Mouse (Mus musculus): ENCODE data around the gene Dennd1c.
"Not testable (repeated sequence)": the region's sequence is repeated elsewhere in the genome, so short reads cannot be mapped to it uniquely, and the experiment has no call there.

Dennd1c gene

GRCm38 (mm10) chr17:57095855-57096622, 17.7 kb upstream of the Dennd1c start:
- in situ Hi-C loops (cut with MseI, MboI), result loop anchor here (10.0 kb wide), 1 partner anchor 69 kb away; no protein-coding TSS in a partner anchor

GRCm38 (mm10) chr17:57094222-57094621, 15.9 kb upstream of the Dennd1c start:
- in situ Hi-C loops (cut with MseI, MboI), result loop anchor here (10.0 kb wide), 1 partner anchor 71 kb away; no protein-coding TSS in a partner anchor

DNA sequence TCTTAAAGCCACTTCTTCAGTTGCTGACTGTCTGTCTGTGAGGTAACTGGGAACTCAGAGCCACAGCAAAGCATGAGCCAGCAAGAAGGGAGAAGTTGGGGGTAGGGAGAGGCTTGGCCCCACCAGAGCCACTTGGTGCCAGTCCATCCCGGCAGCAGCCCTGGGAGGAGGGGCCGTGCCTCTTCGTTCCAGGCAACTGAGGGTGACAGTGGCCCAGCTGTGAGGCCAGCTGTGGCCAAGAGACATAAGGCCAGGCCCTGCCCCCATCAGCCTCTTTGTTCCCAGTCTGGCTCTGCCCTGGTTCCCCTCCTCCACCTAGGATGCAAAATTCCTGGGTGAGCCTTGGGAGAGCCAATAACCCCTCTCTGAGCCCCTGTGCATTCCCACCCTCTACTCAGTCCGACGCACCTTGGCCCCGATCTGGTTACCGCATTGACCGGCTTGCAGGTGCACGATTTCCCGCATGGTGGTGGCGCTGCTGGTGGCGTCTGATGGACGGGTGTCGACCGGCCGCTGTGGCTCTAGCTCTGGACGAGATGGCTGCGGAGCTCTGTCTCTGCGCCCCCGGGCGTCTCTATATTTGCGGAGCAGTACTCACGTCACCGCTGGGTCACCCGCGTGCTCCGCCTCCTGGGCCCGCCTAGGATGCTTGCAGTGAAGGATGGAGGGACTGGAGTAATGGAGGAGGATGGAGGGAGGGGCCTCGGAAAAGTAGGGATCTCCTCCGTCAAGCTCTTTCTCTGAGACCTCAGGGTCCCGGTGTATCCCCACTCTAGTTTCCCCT, 8.9 kb upstream of the Dennd1c start, which contains the start of gene Tubb4a:
Gene Tubb4a (minus strand): TSS at position 734 of the 784 bp plus-strand sequence.
- in situ Hi-C loops (cut with MseI, MboI), result no loop called here

DNA sequence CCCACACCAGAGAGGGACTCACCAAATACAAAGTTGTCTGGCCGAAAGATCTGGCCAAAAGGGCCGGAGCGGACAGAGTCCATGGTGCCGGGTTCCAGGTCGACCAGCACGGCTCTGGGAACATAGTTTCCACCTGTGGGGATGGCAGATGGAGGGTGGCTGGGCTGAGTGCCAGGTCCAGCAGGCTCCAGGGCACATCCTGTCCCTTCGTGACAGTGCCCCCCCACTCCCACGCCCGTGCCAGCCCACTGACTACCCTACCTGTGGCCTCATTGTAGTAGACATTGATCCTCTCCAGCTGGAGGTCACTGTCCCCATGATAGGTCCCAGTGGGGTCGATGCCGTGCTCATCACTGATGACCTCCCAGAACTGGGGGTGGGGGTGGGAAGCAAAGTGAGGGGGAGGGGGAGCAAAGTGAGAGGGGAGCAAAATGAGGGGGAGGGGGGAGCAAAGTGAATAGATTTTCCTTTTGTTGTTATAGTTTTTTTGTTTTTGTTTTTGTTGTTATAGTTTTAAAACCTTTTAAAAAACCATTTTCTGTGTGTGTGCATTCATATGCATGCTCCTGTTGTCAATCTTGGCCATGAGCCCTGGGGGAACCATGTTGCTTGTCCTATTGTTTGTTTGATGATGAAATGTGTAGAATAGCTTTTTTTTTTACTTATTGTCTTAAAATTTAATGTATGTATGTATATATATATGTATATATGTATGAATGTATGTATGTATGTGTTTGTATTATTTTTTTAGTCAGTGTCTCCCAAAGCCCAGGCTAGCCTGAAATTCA, 7.8 kb upstream of the Dennd1c start:
- in situ Hi-C loops (cut with MseI, MboI), result no loop called here

DNA sequence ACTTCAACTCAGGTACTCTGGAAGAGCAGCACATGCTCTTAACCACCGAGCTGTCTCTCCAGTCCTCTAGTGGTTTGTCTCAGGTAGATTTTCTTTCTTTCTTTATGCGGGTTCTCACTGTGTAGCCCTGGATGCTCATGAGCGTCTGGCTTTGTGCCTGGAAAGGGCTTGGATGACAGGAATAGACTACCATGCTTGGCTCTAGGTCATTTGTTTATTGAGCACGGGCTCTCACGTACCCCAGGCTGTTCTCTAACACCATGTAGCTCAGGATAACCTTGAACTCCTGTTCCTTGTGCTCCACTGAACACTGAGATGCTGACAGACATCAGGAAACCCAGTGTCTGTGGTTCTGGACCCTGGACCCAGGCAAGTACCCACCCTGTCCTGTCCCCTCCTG, 4.2 kb upstream of the Dennd1c start:
- in situ Hi-C loops (cut with MseI, MboI), result no loop called here

DNA sequence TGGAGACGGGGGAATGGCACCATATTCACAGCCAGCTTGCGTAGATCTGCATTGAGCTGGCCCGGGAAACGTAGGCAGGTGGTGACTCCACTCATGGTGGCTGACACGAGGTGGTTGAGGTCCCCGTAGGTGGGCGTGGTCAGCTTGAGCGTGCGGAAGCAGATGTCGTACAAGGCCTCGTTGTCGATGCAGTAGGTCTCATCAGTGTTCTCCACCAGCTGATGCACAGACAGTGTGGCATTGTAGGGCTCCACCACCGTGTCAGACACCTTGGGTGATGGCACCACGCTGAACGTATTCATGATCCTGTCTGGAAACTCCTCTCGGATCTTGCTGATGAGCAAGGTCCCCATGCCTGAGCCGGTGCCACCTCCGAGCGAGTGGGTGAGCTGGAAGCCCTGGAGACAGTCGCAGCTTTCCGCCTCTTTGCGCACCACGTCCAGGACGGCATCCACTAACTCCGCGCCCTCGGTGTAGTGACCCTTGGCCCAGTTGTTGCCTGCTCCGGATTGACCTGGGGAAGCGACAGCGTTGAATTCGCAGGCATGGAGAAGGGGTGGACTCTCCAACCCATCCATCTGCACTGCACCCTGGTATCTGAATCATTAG, 3.0 kb upstream of the Dennd1c start:
- in situ Hi-C loops (cut with MseI, MboI), result no loop called here

- in situ Hi-C loops (cut with MseI, MboI), result no loop called here
These were observed 1.6 kb upstream of the Dennd1c start for GRCm38 (mm10) chr17:57079919-57080318.

- in situ Hi-C loops (cut with MseI, MboI), result no loop called here
These were observed 1.4 kb downstream of the Dennd1c start for GRCm38 (mm10) chr17:57076916-57077315.

GRCm38 (mm10) chr17:57070699-57071098, 7.6 kb downstream of the Dennd1c start:
- in situ Hi-C loops (cut with MseI, MboI), result no loop called here

DNA sequence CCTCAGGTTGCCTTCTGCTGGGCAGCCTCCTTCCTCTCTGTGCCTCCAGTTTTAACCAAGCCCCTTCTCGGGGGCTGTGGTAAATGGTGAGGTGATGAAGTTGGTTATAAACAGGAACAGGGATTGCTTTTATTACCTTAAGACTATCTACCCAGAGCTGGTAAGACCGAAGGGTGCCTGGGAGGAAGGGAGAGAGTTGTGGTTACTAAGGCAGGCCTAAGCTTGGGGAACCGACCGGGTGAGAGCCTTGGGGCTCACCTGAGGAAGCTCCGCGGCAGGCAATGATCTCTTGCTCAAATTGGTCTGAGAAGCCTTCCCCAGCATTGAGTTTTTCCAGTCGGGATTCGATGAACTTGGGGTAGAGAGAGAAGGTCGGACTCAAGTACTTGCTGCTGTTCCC, 8.0 kb downstream of the Dennd1c start:
- in situ Hi-C loops (cut with MseI, MboI), result no loop called here

- in situ Hi-C loops (cut with MseI, MboI), result no loop called here
These were observed 11.4 kb downstream of the Dennd1c start for GRCm38 (mm10) chr17:57066908-57067307.

GRCm38 (mm10) chr17:57063031-57063430, 15.3 kb downstream of the Dennd1c start:
- in situ Hi-C loops (cut with MseI, MboI), result no loop called here

DNA sequence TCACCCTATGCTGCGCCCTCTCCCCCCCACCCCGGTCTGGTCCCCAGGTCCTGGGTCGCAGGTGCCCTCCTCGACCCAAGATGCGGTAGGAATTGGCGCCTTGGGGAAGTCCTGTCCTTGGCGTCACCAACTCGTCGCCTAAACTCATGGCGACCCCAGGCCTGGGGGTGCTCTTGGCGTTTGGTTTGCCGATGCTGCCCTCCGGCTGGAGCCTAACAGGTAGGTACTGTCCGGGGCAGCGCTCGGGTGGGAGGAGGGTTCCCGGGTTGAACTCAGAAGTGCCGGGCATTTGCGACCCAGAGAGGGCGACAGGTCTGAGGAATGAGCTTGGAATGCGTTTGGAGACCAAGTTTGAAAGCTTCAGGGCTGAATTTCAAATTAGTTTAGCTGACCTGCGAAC, 15.8 kb downstream of the Dennd1c start:
- in situ Hi-C loops (cut with MseI, MboI), result no loop called here

GRCm38 (mm10) chr17:57062011-57062521, 16.2 kb downstream of the Dennd1c start:
- in situ Hi-C loops (cut with MseI, MboI), result no loop called here

DNA sequence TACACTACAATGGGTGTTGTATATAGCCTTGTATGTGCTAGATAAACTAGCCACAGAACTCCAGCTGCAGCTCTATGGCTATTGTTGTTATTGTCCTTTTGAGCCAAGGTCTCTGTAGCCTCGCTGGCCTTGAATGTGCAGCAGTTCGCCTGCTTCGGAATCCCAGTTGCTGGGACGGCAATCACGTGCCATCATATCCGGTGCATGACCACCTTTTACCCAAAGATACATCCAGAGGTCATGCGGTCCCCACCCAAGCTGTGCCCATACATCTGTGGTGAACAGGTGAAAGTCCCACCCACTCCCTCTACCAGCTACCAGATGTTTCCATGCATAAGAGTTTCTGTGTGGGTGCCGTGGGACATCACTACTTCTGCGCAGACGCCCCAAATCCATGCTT, 17.2 kb downstream of the Dennd1c start:
- in situ Hi-C loops (cut with MseI, MboI), result no loop called here

GRCm38 (mm10) chr17:57060231-57060801, 18.0 kb downstream of the Dennd1c start:
- in situ Hi-C loops (cut with MseI, MboI), result no loop called here

DNA sequence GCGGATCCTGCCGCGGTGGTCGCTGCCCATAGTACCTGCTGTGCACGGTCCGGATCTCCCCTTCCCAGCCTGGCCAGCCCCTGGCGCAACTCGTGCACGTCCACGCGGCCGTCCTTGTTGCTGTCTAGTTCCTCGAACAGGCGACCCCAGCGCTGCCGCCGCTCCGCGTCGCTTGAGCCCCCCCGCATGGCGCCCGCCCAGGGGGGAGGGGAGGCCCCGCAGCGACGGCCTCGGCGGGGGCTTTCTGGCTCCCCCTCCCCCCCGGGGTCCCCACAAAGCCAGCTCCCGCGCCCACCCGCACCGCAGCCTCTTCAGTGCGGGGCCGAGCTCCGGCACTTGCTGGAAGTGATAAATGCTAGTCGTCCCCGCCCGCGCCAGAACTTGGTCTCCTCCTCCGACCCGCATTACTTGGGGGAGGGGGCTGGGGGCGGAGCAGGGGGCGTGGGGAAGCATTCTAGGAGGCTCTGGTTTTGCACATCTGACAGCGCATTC, 18.8 kb downstream of the Dennd1c start, which contains the start of gene Slc25a23:
Gene Slc25a23 (minus strand): TSS at position 378 of the 492 bp plus-strand sequence.
- in situ Hi-C loops (cut with MseI, MboI), result no loop called here

DNA sequence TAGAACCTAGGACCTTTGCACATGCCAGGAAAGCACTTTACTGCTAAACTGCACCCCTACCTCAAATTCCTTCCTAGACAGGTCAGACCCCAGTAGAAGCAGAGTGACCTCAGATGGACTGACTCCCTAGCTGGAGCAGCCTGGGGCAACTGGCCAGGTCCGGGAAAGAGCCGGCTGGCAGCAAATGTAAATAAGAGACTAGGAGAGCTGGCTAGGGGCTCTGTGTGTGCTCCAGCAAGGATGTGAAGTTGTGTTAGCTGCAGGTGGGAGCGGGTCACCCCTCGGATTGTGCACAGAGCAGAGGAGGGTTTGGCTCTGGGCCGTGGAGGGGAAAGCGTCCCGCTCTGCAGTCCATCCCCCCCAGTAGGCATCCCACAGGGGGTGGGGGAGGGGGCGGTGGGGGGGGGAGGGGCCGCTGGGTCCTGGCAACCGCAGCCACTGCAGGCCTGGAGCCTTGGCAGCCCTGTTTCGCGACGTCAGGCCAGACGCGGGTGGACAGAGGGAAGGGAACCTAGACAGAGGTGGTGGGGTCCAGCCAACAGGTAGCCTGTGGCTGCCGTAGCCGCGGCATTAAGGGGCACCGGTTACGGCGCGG, 19.3 kb downstream of the Dennd1c start, which contains the start of gene Crb3:
Gene Crb3 (plus strand): TSS at position 215 of the 595 bp plus-strand sequence.
- in situ Hi-C loops (cut with MseI, MboI), result no loop called here

DNA sequence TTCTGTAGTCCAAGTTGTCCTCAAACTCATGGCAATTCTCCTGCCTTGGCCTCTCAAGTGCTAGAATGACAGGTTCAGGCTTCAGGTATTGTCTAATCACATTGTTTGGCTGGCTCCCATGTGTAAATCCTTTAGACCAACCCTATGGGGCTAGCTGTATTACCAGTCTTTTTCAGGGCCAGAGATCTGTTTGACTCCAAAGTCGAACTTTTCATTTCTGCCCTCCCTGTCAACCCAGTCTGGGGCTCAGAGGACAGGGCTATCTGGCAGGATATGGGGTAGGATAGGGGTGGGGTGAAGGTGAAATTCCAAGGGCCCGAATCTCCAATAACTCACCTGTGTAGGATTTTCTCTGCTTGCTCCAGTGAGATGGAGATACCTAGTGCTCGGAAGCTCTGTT, 22.1 kb downstream of the Dennd1c start:
- in situ Hi-C loops (cut with MseI, MboI), result no loop called here

DNA sequence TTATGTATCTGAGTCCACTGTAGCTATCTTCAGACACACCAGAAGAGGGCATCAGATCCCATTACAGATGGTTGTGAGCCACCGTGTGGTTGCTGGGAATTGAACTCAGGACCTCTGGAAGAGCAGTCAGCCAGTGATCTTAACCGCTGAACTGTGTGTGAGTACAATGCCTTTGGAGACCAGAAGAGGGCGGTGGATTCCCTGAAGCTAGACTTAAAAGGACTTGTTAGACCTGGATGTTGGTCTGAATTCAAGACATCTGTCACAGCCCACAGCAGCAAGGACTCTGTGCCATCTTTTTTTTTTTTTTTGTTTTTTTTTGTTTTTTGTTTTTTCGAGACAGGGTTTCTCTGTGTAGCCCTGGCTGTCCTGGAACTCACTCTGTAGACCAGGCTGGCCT, 26.6 kb downstream of the Dennd1c start:
- in situ Hi-C loops (cut with MseI, MboI), result not testable (repeated sequence)
